Mouse (Mus musculus) intestine, postnatal 0 days (tissue): ENCODE measurements around the gene Pbsn. TPM values are rescaled to one million over a fixed set of nuclear protein-coding genes. Genes with fewer than 3 reads are reported as not detected.
A peak's percentile ranks its signal among the peaks of the same experiment; 100 is the strongest.

Source experiments
- ATAC-seq: fragments of 200-750 bp; cut with Nextera tagmentation; 2 replicates; pipeline ENCODE4 v1.8.0; 2017; ENCODE audit warnings: mild to moderate bottlenecking, moderate TSS enrichment, moderate library complexity
- H3K27ac ChIP-seq: fragments of 300-500 bp; sonication (generic); 2 replicates; pipeline ENCODE4 v1.5.1; 2014; ENCODE audit warnings: mild to moderate bottlenecking, low read depth, low read length, moderate library complexity
- H3K27me3 ChIP-seq: fragments of 300-500 bp; sonication (generic); replicated peaks from 2 replicates; pipeline ENCODE4 v1.6.1; 2014; ENCODE audit warnings: low read length, mixed read lengths; ENCODE audit not compliant: control insufficient read depth, insufficient read depth
- H3K36me3 ChIP-seq: fragments of 300-500 bp; sonication (generic); 2 replicates; pipeline ENCODE4 v1.6.1; 2014; ENCODE audit warnings: mild to moderate bottlenecking, moderate library complexity; ENCODE audit not compliant: control insufficient read depth, insufficient read depth
- H3K4me1 ChIP-seq: fragments of 300-500 bp; sonication (generic); replicated peaks from 2 replicates; pipeline ENCODE4 v1.6.1; 2014; ENCODE audit warnings: antibody characterized with exemption, low read length, mixed read lengths; ENCODE audit not compliant: control insufficient read depth, insufficient read depth
- H3K4me2 ChIP-seq: fragments of 300-500 bp; sonication (generic); replicated peaks from 2 replicates; pipeline ENCODE4 v1.6.1; 2014; ENCODE audit warnings: low read depth, mild to moderate bottlenecking, moderate library complexity
- H3K4me3 ChIP-seq: fragments of 300-500 bp; sonication (generic); 2 replicates; pipeline ENCODE4 v1.5.1; 2014; ENCODE audit warnings: low read depth, low read length
- H3K9ac ChIP-seq: fragments of 300-500 bp; sonication (generic); 2 replicates; pipeline ENCODE4 v1.6.1; 2014; ENCODE audit warnings: mild to moderate bottlenecking, low read depth, low read length
- H3K9me3 ChIP-seq: fragments of 300-500 bp; sonication (generic); 2 replicates; pipeline ENCODE4 v1.6.1; 2016; ENCODE audit warnings: mixed run types; ENCODE audit not compliant: control insufficient read depth
- CTCF ChIP-seq: sonication (generic); IDR thresholded peaks from 2 replicates; pipeline ENCODE4 v1.5.1; 2016; ENCODE audit warnings: low read depth, mild to moderate bottlenecking, control low read depth, antibody characterized with exemption, moderate library complexity
- WGBS: fragments of 180-500 bp; shearing (Covaris S2); extraction: QIAGEN DNeasy Blood & Tissue Kit; methylation state at CpG from one replicate; pipeline ENCODE4 v1.1.7; 2014; 5-methylcytosine and 5-hydroxymethylcytosine counted together
- polyA plus RNA-seq: library from polyadenylated mRNA; unstranded; fragments of >200 nt; fragmentation: Nextera tagmentation; extraction: Ambion mirVana; gene quantifications from 2 replicates; pipeline ENCODE4 v1.2.1, GENCODE M21; 2015

Pbsn gene
- polyA plus RNA-seq, 1 experiment from 2014 or later, result not detected

- no peak for ATAC-seq
- WGBS, result 56% methylated on average over 1 of the region's 1 CpGs
Measured at GRCm38 (mm10) chrX:77801543-77801942, 51.9 kb downstream of the Pbsn start.

DNA sequence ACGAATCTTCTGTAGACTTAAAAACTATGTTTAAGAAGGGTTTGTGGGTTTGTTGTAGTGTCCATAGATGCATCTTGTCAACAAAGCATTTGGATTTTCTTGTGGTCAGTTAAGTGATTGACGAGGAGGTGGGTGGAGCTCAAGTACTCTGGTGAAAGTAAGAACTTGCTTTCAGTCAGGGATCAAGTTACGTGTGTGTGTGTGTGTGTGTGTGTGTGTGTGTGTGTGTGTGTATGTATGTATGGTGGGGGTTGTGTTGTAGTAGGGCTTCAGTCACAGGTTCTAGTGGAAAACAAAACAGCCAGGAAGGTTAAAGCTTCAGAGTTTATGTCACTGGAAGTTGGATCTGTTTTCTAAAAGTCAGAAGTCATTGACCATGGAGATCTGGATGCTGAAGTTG lies 53.9 kb downstream of the Pbsn start:
- Histone ChIP-seq H3K9ac (no peak overlapping the region), H3K36me3 (no peaks in the 10 kb centered on the region), H3K27ac (no peak overlapping the region), H3K9me3 (no peaks in the 10 kb centered on the region), H3K4me3 (no peak overlapping the region), H3K4me2 (no peak overlapping the region), H3K27me3 (no peaks in the 10 kb centered on the region), H3K4me1 (no peaks in the 10 kb centered on the region)
- no peak for ATAC-seq
- 78% methylated on average over 3 of the region's 3 CpGs for WGBS
- no peak for TF ChIP-seq CTCF

More at GRCm38 (mm10) chrX:77801543-77801942, 51.9 kb downstream of the Pbsn start:
- no peak overlapping the region for H3K4me2 ChIP-seq
- TF ChIP-seq CTCF, result no peak
- no peak overlapping the region for H3K27ac ChIP-seq
- H3K9me3 ChIP-seq, result no peaks in the 10 kb centered on the region
- no peaks in the 10 kb centered on the region for H3K27me3 ChIP-seq
- H3K4me1 ChIP-seq, result no peaks in the 10 kb centered on the region
- no peak overlapping the region for H3K9ac ChIP-seq
- no peak overlapping the region for H3K4me3 ChIP-seq
- H3K36me3 ChIP-seq, result no peaks in the 10 kb centered on the region

DNA sequence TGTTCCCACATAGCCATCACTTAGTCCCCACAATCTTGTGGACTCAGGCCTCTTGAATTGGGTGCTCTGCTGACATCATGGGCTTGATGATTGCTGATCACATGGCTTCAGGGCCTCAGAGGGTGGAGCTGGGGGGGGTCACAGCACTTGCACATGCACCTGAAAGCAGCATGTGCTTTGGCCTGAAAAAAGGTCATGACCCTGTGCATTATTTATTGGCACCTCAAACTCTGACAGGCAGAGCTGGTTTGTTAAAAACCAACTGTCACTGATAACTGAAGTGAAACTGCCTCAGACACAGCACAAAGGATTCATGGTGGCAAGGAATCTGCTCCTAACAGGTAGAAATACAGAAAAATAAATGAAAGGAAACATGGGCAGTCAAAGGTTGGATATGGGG lies 55.6 kb downstream of the Pbsn start:
- no peak for TF ChIP-seq CTCF
- H3K36me3 ChIP-seq, result no peaks in the 10 kb centered on the region
- H3K4me3 ChIP-seq, result no peak overlapping the region
- H3K9ac ChIP-seq, result no peak overlapping the region
- no peak for ATAC-seq
- no peaks in the 10 kb centered on the region for H3K4me1 ChIP-seq
- H3K27me3 ChIP-seq, result no peaks in the 10 kb centered on the region
- no peaks in the 10 kb centered on the region for H3K9me3 ChIP-seq
- H3K4me2 ChIP-seq, result no peak overlapping the region
- H3K27ac ChIP-seq, result no peak overlapping the region

- no peak for ATAC-seq
- Histone ChIP-seq H3K9ac (no peak overlapping the region), H3K36me3 (no peaks in the 10 kb centered on the region), H3K4me1 (no peaks in the 10 kb centered on the region), H3K27me3 (no peaks in the 10 kb centered on the region), H3K4me2 (peak overlapping the region; percentile 65), H3K9me3 (no peaks in the 10 kb centered on the region), H3K4me3 (no peak overlapping the region), H3K27ac (no peak overlapping the region)
- no peak; the same call in 1 of the 2 replicates for TF ChIP-seq CTCF
- 67% methylated on average over 1 of the region's 1 CpGs for WGBS
Measured at GRCm38 (mm10) chrX:77796916-77797315, 56.5 kb downstream of the Pbsn start.

DNA sequence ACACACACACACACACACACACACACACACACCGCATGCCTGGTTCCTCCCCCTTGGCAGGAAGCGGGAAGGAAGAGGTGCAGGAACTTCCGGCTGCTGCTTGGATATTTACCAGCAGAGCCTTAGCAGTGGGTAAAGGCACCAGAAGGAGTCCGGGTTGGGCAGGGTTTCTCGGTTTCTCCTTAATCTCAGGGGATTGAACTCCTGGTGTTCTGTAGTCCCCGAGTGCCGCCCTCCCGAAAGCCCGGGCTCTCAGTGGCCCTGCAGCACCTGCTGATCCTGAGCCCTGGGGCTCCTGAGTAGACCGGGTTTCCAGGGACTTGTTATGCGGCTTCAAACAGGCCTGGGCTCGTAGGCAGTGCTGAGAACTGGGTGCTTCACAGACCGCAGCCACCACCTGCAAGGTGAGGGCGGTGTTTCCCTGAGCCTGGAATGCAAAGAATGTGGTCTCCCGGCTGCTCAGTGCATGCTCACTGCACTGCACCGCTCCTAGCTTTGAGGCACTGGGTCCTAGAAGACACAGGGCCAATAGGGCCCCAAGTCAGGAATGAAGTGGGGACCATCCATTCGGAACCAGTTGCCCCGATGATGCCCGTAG lies 57.1 kb downstream of the Pbsn start, which contains the start of gene Prkx:
TSS of gene Prkx (minus strand) at position 41 of the 598 bp plus-strand sequence.
- TF ChIP-seq CTCF, result no peak
- 37% methylated on average over 16 of the region's 19 CpGs for WGBS
- Histone ChIP-seq H3K9ac (peak within 1 kb of the TSS; percentile 54), H3K4me2 (peak within 1 kb of the TSS; percentile 65), H3K36me3 (no peaks in the 10 kb centered on the region), H3K27me3 (no peaks in the 10 kb centered on the region), H3K4me1 (no peaks in the 10 kb centered on the region), H3K9me3 (no peaks in the 10 kb centered on the region), H3K4me3 (peak within 1 kb of the TSS; percentile 65), H3K27ac (peak within 1 kb of the TSS; percentile 78)
- peak; percentile 83 for ATAC-seq

DNA sequence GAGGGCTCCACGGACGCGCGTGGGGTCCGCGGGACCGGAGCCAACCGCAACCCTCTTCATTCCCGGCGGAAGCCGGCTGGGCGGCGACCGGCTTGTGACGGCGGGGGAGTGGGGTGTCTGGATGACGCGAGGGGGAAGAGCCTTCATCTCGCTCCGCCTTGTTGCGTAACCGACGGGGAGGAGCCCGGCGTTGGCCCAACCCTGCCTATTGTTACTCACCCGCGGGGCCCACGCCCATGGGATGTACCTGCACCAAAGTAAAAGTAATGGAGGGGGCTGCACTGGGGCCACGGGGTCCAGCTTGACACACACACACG lies 57.6 kb downstream of the Pbsn start:
- no peak for TF ChIP-seq CTCF
- WGBS, result 22% methylated on average over 30 of the region's 30 CpGs
- Histone ChIP-seq H3K36me3 (no peaks in the 10 kb centered on the region), H3K4me1 (no peaks in the 10 kb centered on the region), H3K27ac (peak overlapping the region; percentile 78; the same call in 1 of the 2 replicates), H3K9ac (peak overlapping the region; percentile 54; the same call in 1 of the 2 replicates), H3K27me3 (no peaks in the 10 kb centered on the region), H3K9me3 (no peaks in the 10 kb centered on the region), H3K4me3 (peak overlapping the region; percentile 65), H3K4me2 (peak overlapping the region; percentile 65)
- ATAC-seq, result peak; percentile 97
